Mouse (Mus musculus): ENCODE results near the gene Gm17387. TPM values are rescaled to one million over a fixed set of nuclear protein-coding genes. Genes with fewer than 3 reads are reported as not detected.
"Not testable (repeated sequence)": the region's sequence is repeated elsewhere in the genome, so short reads cannot be mapped to it uniquely, and the experiment has no call there.

Gene Gm17387
- polyA plus RNA-seq, 1 experiment: not detected

DNA sequence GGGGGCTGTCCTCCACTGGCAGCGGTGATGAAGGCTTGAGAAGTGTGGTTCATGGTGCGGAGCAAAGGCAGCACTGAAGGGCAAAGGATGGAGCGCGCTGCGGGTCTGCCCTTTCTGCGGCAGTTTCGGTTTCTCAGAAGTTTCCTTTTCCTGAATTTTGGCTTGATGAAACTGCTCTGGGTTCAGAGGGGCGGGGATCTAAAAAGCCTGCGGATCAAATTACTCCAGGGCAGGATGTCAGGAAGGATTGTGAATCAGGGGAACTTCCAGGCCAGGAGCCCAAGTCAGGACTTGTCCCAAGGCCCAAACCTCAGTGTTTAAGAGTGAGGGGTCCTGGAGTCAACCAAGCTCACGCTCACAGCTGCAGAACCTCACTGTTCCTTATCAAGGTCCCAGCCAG, 18.3 kb upstream of the Gm17387 start, which contains the start of gene Ifitm3:
TSS of gene Ifitm3 (minus strand) at position 178 of the 400 bp plus-strand sequence.
- peak; percentile 58 for DNase-seq
- WGBS: 3% methylated on average over 10 of the region's 10 CpGs
- peak within 1 kb of the TSS; percentile 93 for H3K4me3 ChIP-seq (replicated peaks; ENCODE audit: extremely low read depth, low read depth, low read length)
- no peaks in the 10 kb centered on the region; the same call in 1 of the 2 replicates for H3K4me1 ChIP-seq (ENCODE audit: control insufficient read depth, insufficient read depth, low read length)
- peak; percentile 93; the same call in 1 of the 2 replicates for TF ChIP-seq POLR2A (IDR thresholded peaks at IDR 0.05; ENCODE audit: borderline replicate concordance, extremely low read depth, low read depth, low read length)
- no peak for TF ChIP-seq CTCF (IDR thresholded peaks at IDR 0.05; ENCODE audit: insufficient read depth, low read length)

DNA sequence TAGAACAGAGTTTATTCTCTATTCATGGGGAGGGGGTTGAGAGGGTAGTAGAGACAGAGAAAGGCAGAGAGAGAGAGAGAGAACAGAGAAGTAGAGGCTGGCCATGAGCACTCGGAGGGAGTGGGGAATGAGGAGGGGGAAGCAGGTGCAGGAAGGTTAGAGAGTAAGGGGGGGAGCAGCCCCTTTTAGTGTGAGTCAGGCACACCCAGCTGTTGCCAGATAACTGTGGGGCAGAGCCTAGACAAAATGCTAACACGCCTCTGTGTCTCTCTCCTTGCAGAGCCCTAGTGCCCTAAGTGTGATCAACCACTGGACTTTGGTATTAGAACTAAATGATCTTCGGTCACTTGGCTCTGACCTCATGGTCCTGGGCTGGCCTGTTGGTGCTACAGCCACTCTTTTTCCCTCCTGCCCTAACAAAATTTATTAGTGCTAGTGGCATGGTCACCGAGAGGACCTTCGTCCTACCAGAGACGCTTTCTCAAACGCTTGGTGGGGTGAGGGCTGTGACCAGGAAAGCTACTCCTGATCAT, 17.6 kb upstream of the Gm17387 start:
- no peak for DNase-seq
- Histone ChIP-seq H3K4me3 (replicated peaks; ENCODE audit: extremely low read depth, low read depth, low read length) (no peak overlapping the region), H3K4me1 (ENCODE audit: control insufficient read depth, insufficient read depth, low read length) (no peaks in the 10 kb centered on the region; the same call in 1 of the 2 replicates)
- 94% methylated on average over 7 of the region's 7 CpGs for WGBS
- TF ChIP-seq POLR2A (IDR thresholded peaks at IDR 0.05; ENCODE audit: borderline replicate concordance, extremely low read depth, low read depth, low read length) (no peak), CTCF (IDR thresholded peaks at IDR 0.05; ENCODE audit: insufficient read depth, low read length) (no peak)

DNA sequence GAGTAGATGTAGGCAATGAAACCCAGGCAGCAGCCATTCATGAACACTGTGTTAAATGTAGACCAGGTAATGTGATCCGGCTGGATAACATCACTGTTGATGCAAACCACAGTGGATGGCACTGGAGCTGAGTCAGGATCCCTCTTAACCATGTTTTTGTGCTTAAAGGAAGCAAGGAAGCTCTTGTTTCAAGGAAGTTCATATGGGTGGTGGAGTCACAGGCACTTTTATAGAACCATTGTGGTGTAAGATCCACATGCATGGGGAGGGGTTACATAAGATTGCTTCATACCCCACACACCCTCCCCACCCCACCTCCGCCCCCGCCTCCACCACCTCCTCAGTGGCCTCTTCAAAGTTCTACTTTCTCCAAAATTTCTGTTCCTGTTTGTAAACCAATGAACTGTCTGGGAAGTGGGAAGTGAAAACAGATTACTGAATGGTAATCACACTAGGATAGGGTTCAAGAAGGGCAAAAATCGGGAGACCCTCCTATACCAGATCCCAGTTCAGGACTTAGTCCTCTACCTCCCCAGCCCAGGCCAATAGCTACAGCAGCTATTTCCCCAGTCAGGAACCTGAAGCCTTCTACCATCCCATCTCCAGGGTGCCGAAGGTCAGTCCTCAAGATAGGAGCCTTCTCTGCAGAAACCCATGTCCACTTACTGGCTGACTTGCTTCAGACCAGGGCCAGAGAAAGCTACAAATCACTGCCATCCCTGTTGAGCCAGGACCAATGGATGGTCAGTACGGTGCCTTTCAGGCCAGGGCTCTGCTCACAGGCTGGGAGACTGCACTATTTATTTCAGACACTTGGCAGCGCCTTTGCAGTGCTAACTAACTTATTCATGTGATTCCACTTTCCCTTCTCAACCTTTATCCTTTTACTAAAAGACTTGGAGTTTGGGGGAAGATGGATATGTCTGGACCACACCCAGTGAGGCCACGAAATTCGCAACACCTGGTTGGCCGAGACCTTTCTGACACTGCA, 11.9 kb upstream of the Gm17387 start:
- 80% methylated on average over 10 of the region's 10 CpGs for WGBS
- Histone ChIP-seq H3K4me1 (ENCODE audit: control insufficient read depth, insufficient read depth, low read length) (no peaks in the 10 kb centered on the region), H3K4me3 (replicated peaks; ENCODE audit: extremely low read depth, low read depth, low read length) (no peak overlapping the region)
- no peak for DNase-seq
- no peak for TF ChIP-seq CTCF (IDR thresholded peaks at IDR 0.05; ENCODE audit: insufficient read depth, low read length)
- no peak for TF ChIP-seq POLR2A (IDR thresholded peaks at IDR 0.05; ENCODE audit: borderline replicate concordance, extremely low read depth, low read depth, low read length)

DNA sequence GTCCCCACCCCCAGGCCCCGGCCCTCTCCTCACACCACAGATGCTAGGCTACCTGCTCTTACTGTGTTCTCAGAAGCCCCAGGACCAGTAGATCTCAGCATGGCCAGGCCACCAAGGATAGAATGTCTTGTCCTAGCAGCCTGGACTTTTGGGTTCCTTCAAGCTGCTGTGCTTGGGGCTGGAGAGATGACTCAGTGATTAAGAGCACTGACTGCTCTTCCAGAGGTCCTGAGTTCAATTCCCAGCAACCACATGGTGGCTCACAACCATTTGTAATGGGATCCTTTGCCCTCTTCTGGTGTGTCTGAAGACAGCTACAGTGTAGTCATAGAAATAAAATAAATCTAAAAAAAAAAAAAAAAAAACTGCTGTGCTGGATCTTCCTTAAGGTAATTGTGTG, 11.1 kb upstream of the Gm17387 start, which contains the start of gene Ifitm6:
TSS of gene Ifitm6 (minus strand) at position 101 of the 400 bp plus-strand sequence.
- DNase-seq; H3K4me1 ChIP-seq (ENCODE audit: control insufficient read depth, insufficient read depth, low read length); H3K4me3 ChIP-seq (replicated peaks; ENCODE audit: extremely low read depth, low read depth, low read length): not testable (repeated sequence)
- WGBS: 86% methylated on average over 1 of the region's 1 CpGs

DNA sequence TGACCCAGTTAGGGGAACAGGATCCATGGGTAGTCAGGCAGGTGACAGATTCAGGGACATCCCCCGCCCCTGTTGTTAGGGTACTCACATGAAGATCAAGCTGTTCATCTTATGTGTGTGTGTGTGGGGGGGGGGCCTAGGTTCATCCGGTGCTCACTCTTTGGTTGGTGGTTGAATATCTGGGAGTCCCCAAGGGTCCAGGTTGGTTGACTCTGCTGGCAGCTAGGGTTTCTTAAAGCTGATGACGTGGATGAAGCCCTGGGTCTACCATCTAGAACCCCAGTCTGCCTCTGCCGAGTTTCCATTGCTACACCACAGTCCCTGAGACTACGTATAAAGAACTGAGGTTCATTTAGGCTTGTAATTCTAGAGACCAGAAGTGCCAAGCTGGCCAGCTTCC, 9.9 kb upstream of the Gm17387 start:
- 94% methylated on average over 5 of the region's 5 CpGs for WGBS
- no peak for TF ChIP-seq POLR2A (IDR thresholded peaks at IDR 0.05; ENCODE audit: borderline replicate concordance, extremely low read depth, low read depth, low read length)
- no peak for TF ChIP-seq CTCF (IDR thresholded peaks at IDR 0.05; ENCODE audit: insufficient read depth, low read length)
- H3K4me1 ChIP-seq (ENCODE audit: control insufficient read depth, insufficient read depth, low read length): no peaks in the 10 kb centered on the region
- no peak for DNase-seq
- no peak overlapping the region for H3K4me3 ChIP-seq (replicated peaks; ENCODE audit: extremely low read depth, low read depth, low read length)

DNA sequence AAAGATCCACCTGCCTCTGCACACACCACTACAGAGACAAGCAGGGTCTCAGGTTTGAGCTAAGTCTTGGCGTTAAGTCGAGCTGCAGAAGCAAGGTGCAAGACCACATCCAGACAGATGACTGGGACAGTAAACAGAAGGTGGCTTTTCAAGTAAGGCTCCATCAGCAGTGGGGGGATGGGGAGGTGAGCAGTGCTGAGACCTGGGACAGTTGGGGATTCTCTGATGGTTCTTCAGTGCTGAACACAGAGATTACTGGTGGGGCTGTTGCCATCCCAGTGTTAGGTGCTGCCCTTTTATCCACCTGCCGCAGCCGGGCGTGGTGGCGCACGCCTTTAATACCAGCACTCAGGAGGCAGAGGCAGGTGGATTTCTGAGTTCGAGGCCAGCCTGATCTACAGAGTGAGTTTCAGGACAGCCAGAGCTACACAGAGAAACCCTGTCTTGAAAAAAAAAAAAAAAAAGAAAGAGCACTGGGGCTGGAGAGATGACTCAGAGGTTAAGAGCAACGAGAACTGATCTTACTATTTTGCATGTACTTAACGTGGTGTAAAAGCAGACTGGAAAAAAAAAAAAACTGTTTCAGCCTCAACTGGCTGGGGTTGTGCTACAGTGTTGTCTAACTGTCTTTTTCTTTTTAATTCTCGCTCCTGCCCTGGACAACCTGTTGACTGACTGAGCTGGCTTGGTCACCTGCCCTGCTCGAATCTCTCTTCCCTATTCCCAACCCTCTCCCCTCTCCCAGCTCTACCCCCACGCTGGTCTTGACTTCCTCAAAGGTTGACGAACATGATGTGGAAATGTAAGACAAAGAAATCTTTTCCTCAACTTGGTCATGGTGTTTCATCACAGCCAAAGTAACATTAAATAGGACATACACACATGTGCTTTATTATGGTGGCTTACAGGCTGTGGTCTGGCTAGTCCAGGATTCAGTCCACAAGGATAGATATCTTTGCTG, 7.2 kb upstream of the Gm17387 start:
- WGBS: 74% methylated on average over 14 of the region's 14 CpGs
- no peaks in the 10 kb centered on the region; the same call in 1 of the 2 replicates for H3K4me1 ChIP-seq (ENCODE audit: control insufficient read depth, insufficient read depth, low read length)
- TF ChIP-seq POLR2A (IDR thresholded peaks at IDR 0.05; ENCODE audit: borderline replicate concordance, extremely low read depth, low read depth, low read length): no peak
- no peak for TF ChIP-seq CTCF (IDR thresholded peaks at IDR 0.05; ENCODE audit: insufficient read depth, low read length)
- no peak for DNase-seq
- no peak overlapping the region for H3K4me3 ChIP-seq (replicated peaks; ENCODE audit: extremely low read depth, low read depth, low read length)

DNA sequence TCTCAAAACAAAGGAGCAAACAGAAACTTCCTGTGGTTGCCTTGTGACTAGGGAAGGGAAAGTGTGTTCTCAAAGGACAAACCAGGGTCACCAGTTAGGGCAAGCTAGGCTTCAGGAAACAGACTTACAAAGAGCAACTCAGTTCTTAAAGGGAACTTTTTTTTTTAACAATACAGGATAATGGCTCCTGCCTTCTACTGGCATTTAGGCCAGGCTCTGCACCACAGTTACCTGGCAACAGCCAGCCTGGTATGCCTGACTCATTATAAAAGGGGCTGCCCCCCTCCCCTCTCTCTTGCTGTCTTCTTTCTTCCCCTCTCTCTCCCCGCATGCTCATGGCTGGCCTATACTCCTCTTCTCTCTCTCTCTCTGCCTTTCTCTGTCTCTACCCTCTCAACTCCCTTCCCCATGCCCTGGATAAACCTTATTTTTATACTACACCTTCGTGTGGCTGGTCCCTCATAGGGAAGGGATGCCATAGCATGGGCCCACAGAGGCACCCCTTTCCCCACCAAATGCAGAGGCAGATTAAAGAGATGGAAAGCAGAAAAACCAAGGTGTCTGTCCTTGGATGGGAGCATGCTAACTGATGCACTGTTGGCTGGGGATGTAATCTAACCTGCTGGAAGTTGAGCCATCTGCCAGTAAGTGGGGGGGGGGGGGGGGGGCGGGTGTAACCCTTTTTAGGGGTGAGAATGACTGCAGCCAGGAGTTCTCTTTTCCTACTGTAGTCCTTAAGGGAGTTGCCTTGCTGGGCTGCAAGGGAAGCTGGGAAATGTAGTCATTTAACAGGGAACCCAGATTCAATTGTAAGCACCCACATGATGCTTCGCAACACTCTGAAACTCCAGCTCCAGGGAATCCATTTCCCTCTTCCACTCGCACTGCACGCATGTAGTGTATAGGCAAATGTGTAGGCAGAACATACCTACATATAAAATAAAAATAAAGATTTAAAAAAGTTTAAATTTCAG, 3.8 kb upstream of the Gm17387 start:
- WGBS: 50% methylated on average over 6 of the region's 6 CpGs
- DNase-seq: no peak
- no peak overlapping the region for H3K4me3 ChIP-seq (replicated peaks; ENCODE audit: extremely low read depth, low read depth, low read length)
- TF ChIP-seq CTCF (IDR thresholded peaks at IDR 0.05; ENCODE audit: insufficient read depth, low read length) (no peak), POLR2A (IDR thresholded peaks at IDR 0.05; ENCODE audit: borderline replicate concordance, extremely low read depth, low read depth, low read length) (no peak)
- H3K4me1 ChIP-seq (ENCODE audit: control insufficient read depth, insufficient read depth, low read length): no peaks in the 10 kb centered on the region; the same call in 1 of the 2 replicates

DNA sequence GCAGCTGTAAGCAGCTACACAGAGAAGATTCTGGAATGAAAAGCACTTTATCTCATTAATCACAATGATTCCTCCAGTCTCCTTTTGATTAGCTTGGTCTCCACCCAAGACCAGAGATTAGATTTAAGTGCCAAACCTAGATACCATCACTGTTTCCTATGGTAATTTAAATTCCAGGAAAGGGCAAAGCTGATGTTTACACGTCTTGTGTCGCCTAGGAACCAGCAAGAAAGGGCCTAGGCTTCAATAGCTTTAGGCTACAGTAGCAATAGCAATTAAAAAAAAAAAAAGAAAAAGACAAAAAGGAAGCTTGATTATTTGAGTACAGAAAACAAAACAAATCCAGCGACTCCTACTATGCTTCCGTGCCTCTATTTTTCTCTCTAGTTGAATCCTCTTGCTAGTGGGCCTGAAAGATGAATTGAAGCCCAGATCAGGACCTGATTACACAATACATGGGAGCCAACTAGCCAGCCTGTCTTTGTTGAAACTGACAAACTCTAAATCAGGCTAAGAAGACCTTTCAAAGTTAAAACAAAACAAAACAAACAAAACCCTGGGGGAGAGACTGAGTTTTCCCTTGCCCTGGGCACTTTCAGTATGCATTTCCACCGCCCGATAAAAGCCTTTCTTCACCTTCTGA, 2.7 kb upstream of the Gm17387 start:
- Histone ChIP-seq H3K4me1 (ENCODE audit: control insufficient read depth, insufficient read depth, low read length) (no peaks in the 10 kb centered on the region; the same call in 1 of the 2 replicates), H3K4me3 (replicated peaks; ENCODE audit: extremely low read depth, low read depth, low read length) (no peak overlapping the region)
- no peak for DNase-seq
- no peak for TF ChIP-seq POLR2A (IDR thresholded peaks at IDR 0.05; ENCODE audit: borderline replicate concordance, extremely low read depth, low read depth, low read length)
- TF ChIP-seq CTCF (IDR thresholded peaks at IDR 0.05; ENCODE audit: insufficient read depth, low read length): no peak
- 27% methylated on average over 6 of the region's 6 CpGs for WGBS
